Mouse (Mus musculus): ENCODE results near the gene Tmem28. TPM values are rescaled to one million over a fixed set of nuclear protein-coding genes. Genes with fewer than 3 reads are reported as not detected.

Gene Tmem28
- polyA plus RNA-seq (2015; fragmentation: Nextera tagmentation; extraction: Ambion mirVana): not detected in 2 replicates

- Histone ChIP-seq H3K4me1 (ENCODE audit: control insufficient read depth, low read depth, low read length) (no peaks in the 10 kb centered on the region), H3K9ac (ENCODE audit: low read depth, low read length) (no peak within 1 kb of the TSS), H3K27me3 (ENCODE audit: control insufficient read depth, insufficient read depth, low read depth, low read length) (peaks cover 36% of the 10 kb centered on the region), H3K4me2 (ENCODE audit: low read depth, low read length) (peak within 1 kb of the TSS; percentile 48), H3K4me3 (ENCODE audit: low read depth, low read length) (peak within 1 kb of the TSS; percentile 39), H3K36me3 (ENCODE audit: control insufficient read depth, insufficient read depth) (no peaks in the 10 kb centered on the region), H3K9me3 (replicated peaks; ENCODE audit: control insufficient read depth, low read length) (no peaks in the 10 kb centered on the region), H3K27ac (ENCODE audit: low read length) (no peak within 1 kb of the TSS)
- no peak for ATAC-seq (ENCODE audit: low read depth)
- 27% methylated on average over 60 of the region's 82 CpGs for WGBS (ENCODE audit: insufficient replicate concordance)
These were observed at the start of gene Tmem28 for GRCm38 (mm10) chrX:99820790-99821395. Gene Tmem28, plus strand, starts transcription at chrX:99821021.

GRCm38 (mm10) chrX:99780308-99780707 lies 40.5 kb upstream of the Tmem28 start:
- no peak overlapping the region for H3K27ac ChIP-seq (ENCODE audit: low read length)
- no peaks in the 10 kb centered on the region for H3K4me1 ChIP-seq (ENCODE audit: control insufficient read depth, low read depth, low read length)
- no peak overlapping the region for H3K9ac ChIP-seq (ENCODE audit: low read depth, low read length)
- no peak overlapping the region for H3K4me3 ChIP-seq (ENCODE audit: low read depth, low read length)
- no peak for ATAC-seq (ENCODE audit: low read depth)
- WGBS (ENCODE audit: insufficient replicate concordance): 53% methylated on average over 4 of the region's 4 CpGs
- H3K9me3 ChIP-seq (replicated peaks; ENCODE audit: control insufficient read depth, low read length): no peaks in the 10 kb centered on the region
- no peaks in the 10 kb centered on the region for H3K27me3 ChIP-seq (ENCODE audit: control insufficient read depth, insufficient read depth, low read depth, low read length)
- H3K36me3 ChIP-seq (ENCODE audit: control insufficient read depth, insufficient read depth): no peaks in the 10 kb centered on the region
- H3K4me2 ChIP-seq (ENCODE audit: low read depth, low read length): no peak overlapping the region

GRCm38 (mm10) chrX:99808375-99808774 lies 12.4 kb upstream of the Tmem28 start:
- no peak for ATAC-seq (ENCODE audit: low read depth)
- H3K4me3 ChIP-seq (ENCODE audit: low read depth, low read length): no peak overlapping the region
- no peak overlapping the region for H3K4me2 ChIP-seq (ENCODE audit: low read depth, low read length)
- H3K27ac ChIP-seq (ENCODE audit: low read length): no peak overlapping the region
- WGBS (ENCODE audit: insufficient replicate concordance): 40% methylated on average over 1 of the region's 1 CpGs
- no peak overlapping the region for H3K9ac ChIP-seq (ENCODE audit: low read depth, low read length)
- no peaks in the 10 kb centered on the region for H3K36me3 ChIP-seq (ENCODE audit: control insufficient read depth, insufficient read depth)
- H3K9me3 ChIP-seq (replicated peaks; ENCODE audit: control insufficient read depth, low read length): no peaks in the 10 kb centered on the region
- H3K27me3 ChIP-seq (ENCODE audit: control insufficient read depth, insufficient read depth, low read depth, low read length): no peaks in the 10 kb centered on the region
- no peaks in the 10 kb centered on the region for H3K4me1 ChIP-seq (ENCODE audit: control insufficient read depth, low read depth, low read length)

- H3K4me1 ChIP-seq (ENCODE audit: control insufficient read depth, low read depth, low read length): no peaks in the 10 kb centered on the region
- no peaks in the 10 kb centered on the region for H3K9me3 ChIP-seq (replicated peaks; ENCODE audit: control insufficient read depth, low read length)
- ATAC-seq (ENCODE audit: low read depth): no peak
- peak overlapping the region; percentile 39 for H3K4me3 ChIP-seq (ENCODE audit: low read depth, low read length)
- peaks cover 36% of the 10 kb centered on the region for H3K27me3 ChIP-seq (ENCODE audit: control insufficient read depth, insufficient read depth, low read depth, low read length)
- H3K4me2 ChIP-seq (ENCODE audit: low read depth, low read length): peak overlapping the region; percentile 48
- WGBS (ENCODE audit: insufficient replicate concordance): 27% methylated on average over 22 of the region's 22 CpGs
- no peak overlapping the region for H3K9ac ChIP-seq (ENCODE audit: low read depth, low read length)
- H3K27ac ChIP-seq (ENCODE audit: low read length): no peak overlapping the region
- no peaks in the 10 kb centered on the region for H3K36me3 ChIP-seq (ENCODE audit: control insufficient read depth, insufficient read depth)
These were observed 1.4 kb upstream of the Tmem28 start for GRCm38 (mm10) chrX:99819395-99819935.

GRCm38 (mm10) chrX:99819936-99820789 lies 658 bp upstream of the Tmem28 start:
- Histone ChIP-seq H3K36me3 (ENCODE audit: control insufficient read depth, insufficient read depth) (no peaks in the 10 kb centered on the region), H3K4me2 (ENCODE audit: low read depth, low read length) (peak overlapping the region; percentile 48), H3K27me3 (ENCODE audit: control insufficient read depth, insufficient read depth, low read depth, low read length) (peaks cover 36% of the 10 kb centered on the region), H3K9ac (ENCODE audit: low read depth, low read length) (no peak overlapping the region), H3K4me3 (ENCODE audit: low read depth, low read length) (peak overlapping the region; percentile 39), H3K4me1 (ENCODE audit: control insufficient read depth, low read depth, low read length) (no peaks in the 10 kb centered on the region), H3K9me3 (replicated peaks; ENCODE audit: control insufficient read depth, low read length) (no peaks in the 10 kb centered on the region), H3K27ac (ENCODE audit: low read length) (no peak overlapping the region)
- no peak for ATAC-seq (ENCODE audit: low read depth)
- WGBS (ENCODE audit: insufficient replicate concordance): 24% methylated on average over 54 of the region's 105 CpGs

- Histone ChIP-seq H3K36me3 (ENCODE audit: control insufficient read depth, insufficient read depth) (no peaks in the 10 kb centered on the region), H3K27me3 (ENCODE audit: control insufficient read depth, insufficient read depth, low read depth, low read length) (peaks cover 5% of the 10 kb centered on the region; the same call in 1 of the 2 replicates), H3K4me3 (ENCODE audit: low read depth, low read length) (no peak overlapping the region), H3K9ac (ENCODE audit: low read depth, low read length) (no peak overlapping the region), H3K9me3 (replicated peaks; ENCODE audit: control insufficient read depth, low read length) (no peaks in the 10 kb centered on the region), H3K4me1 (ENCODE audit: control insufficient read depth, low read depth, low read length) (no peaks in the 10 kb centered on the region), H3K27ac (ENCODE audit: low read length) (no peak overlapping the region), H3K4me2 (ENCODE audit: low read depth, low read length) (no peak overlapping the region)
- WGBS (ENCODE audit: insufficient replicate concordance): 24% methylated on average over 2 of the region's 2 CpGs
- no peak for ATAC-seq (ENCODE audit: low read depth)
These were observed 21.3 kb downstream of the Tmem28 start for GRCm38 (mm10) chrX:99842090-99842489.

GRCm38 (mm10) chrX:99853261-99853741 lies 32.5 kb downstream of the Tmem28 start:
- Histone ChIP-seq H3K4me3 (ENCODE audit: low read depth, low read length) (peak overlapping the region; percentile 53), H3K4me1 (ENCODE audit: control insufficient read depth, low read depth, low read length) (no peaks in the 10 kb centered on the region), H3K4me2 (ENCODE audit: low read depth, low read length) (peak overlapping the region; percentile 50), H3K27ac (ENCODE audit: low read length) (no peak overlapping the region), H3K36me3 (ENCODE audit: control insufficient read depth, insufficient read depth) (no peaks in the 10 kb centered on the region), H3K9me3 (replicated peaks; ENCODE audit: control insufficient read depth, low read length) (no peaks in the 10 kb centered on the region), H3K27me3 (ENCODE audit: control insufficient read depth, insufficient read depth, low read depth, low read length) (peaks cover 2% of the 10 kb centered on the region; the same call in 1 of the 2 replicates), H3K9ac (ENCODE audit: low read depth, low read length) (peak overlapping the region; percentile 45; the same call in 1 of the 2 replicates)
- 10% methylated on average over 34 of the region's 35 CpGs for WGBS (ENCODE audit: insufficient replicate concordance)
- peak; percentile 74 for ATAC-seq (ENCODE audit: low read depth)

GRCm38 (mm10) chrX:99853834-99854233 lies 33.0 kb downstream of the Tmem28 start:
- Histone ChIP-seq H3K4me2 (ENCODE audit: low read depth, low read length) (peak overlapping the region; percentile 50), H3K9ac (ENCODE audit: low read depth, low read length) (no peak overlapping the region), H3K27me3 (ENCODE audit: control insufficient read depth, insufficient read depth, low read depth, low read length) (peaks cover 2% of the 10 kb centered on the region; the same call in 1 of the 2 replicates), H3K4me3 (ENCODE audit: low read depth, low read length) (no peak overlapping the region), H3K4me1 (ENCODE audit: control insufficient read depth, low read depth, low read length) (no peaks in the 10 kb centered on the region), H3K27ac (ENCODE audit: low read length) (no peak overlapping the region), H3K9me3 (replicated peaks; ENCODE audit: control insufficient read depth, low read length) (no peaks in the 10 kb centered on the region), H3K36me3 (ENCODE audit: control insufficient read depth, insufficient read depth) (no peaks in the 10 kb centered on the region)
- WGBS (ENCODE audit: insufficient replicate concordance): 53% methylated on average over 3 of the region's 3 CpGs
- no peak for ATAC-seq (ENCODE audit: low read depth)

All from liver, embryonic 16.5 days (tissue).